Mouse (Mus musculus) embryonic fibroblast, embryonic 13.5 days (primary cell): ENCODE data around the gene Dcbld1.

Experiments
- CTCF ChIP-seq: IDR thresholded peaks from 2 replicates; pipeline ENCODE4 v1.5.1; 2011; ENCODE audit warnings: mild to moderate bottlenecking, control low read depth, low read length, moderate library complexity, borderline replicate concordance; ENCODE audit not compliant: insufficient read depth
- POLR2A ChIP-seq: IDR thresholded peaks from 2 replicates; pipeline ENCODE4 v1.6.1; 2011; ENCODE audit warnings: low read depth, mild to moderate bottlenecking, control low read depth, low read length, moderate library complexity

GRCm38 (mm10) chr10:52287852-52288533, 54.6 kb downstream of the Dcbld1 start:
- TF ChIP-seq POLR2A (no peak), CTCF (no peak)
